Mouse (Mus musculus) hindbrain, embryonic 14.5 days (tissue): ENCODE results near the gene Ptcd2. TPM values are rescaled to one million over a fixed set of nuclear protein-coding genes. Genes with fewer than 3 reads are reported as not detected.

ENCODE experiments used
- ATAC-seq: fragments of 200-750 bp; cut with Nextera tagmentation; 2 replicates; pipeline ENCODE4 v1.8.0; 2017; ENCODE audit warnings: moderate number of reproducible peaks, mild to moderate bottlenecking, moderate TSS enrichment, moderate library complexity; ENCODE audit not compliant: low FRiP score
- DNase-seq: peaks from one replicate; pipeline ENCODE4 v3.0.0-alpha.2; 2015; ENCODE audit warnings: low spot score
- H3K27ac ChIP-seq: fragments of 300-500 bp; sonication (generic); 2 replicates; pipeline ENCODE4 v1.5.1; 2014; ENCODE audit warnings: mild to moderate bottlenecking, moderate library complexity
- H3K27me3 ChIP-seq: fragments of 300-500 bp; sonication (generic); 2 replicates; pipeline ENCODE4 v1.6.1; 2014; ENCODE audit warnings: mild to moderate bottlenecking, low read length, mixed read lengths; ENCODE audit not compliant: control insufficient read depth, insufficient read depth
- H3K36me3 ChIP-seq: fragments of 300-500 bp; sonication (generic); replicated peaks from 2 replicates; pipeline ENCODE4 v1.6.1; 2014; ENCODE audit not compliant: control insufficient read depth, insufficient read depth
- H3K4me1 ChIP-seq: fragments of 300-500 bp; sonication (generic); replicated peaks from 2 replicates; pipeline ENCODE4 v1.6.1; 2014; ENCODE audit warnings: antibody characterized with exemption, low read length, mixed read lengths; ENCODE audit not compliant: control insufficient read depth, insufficient read depth
- H3K4me2 ChIP-seq: fragments of 300-500 bp; sonication (generic); replicated peaks from 2 replicates; pipeline ENCODE4 v1.6.1; 2014; ENCODE audit warnings: mild to moderate bottlenecking, moderate library complexity
- H3K4me3 ChIP-seq: fragments of 300-500 bp; sonication (generic); replicated peaks from 2 replicates; pipeline ENCODE4 v1.5.1; 2014; ENCODE audit warnings: mild to moderate bottlenecking, low read length
- H3K9ac ChIP-seq: fragments of 300-500 bp; sonication (generic); 2 replicates; pipeline ENCODE4 v1.6.1; 2014
- H3K9me3 ChIP-seq: fragments of 300-500 bp; sonication (generic); 2 replicates; pipeline ENCODE4 v1.6.1; 2016; ENCODE audit warnings: low read length; ENCODE audit not compliant: control insufficient read depth
- WGBS: fragments of 180-500 bp; shearing (Covaris S2); extraction: QIAGEN DNeasy Blood & Tissue Kit; methylation state at CpG from one replicate; pipeline ENCODE4 v1.1.7; 2014; 5-methylcytosine and 5-hydroxymethylcytosine counted together
- polyA plus RNA-seq: library from polyadenylated mRNA; unstranded; fragments of >200 nt; fragmentation: Nextera tagmentation; extraction: Ambion mirVana; gene quantifications from 2 replicates; pipeline ENCODE4 v1.2.1, GENCODE M21; 2014

Gene Ptcd2
- polyA plus RNA-seq, result 58.0 and 58.5 TPM in 2 replicates

DNA sequence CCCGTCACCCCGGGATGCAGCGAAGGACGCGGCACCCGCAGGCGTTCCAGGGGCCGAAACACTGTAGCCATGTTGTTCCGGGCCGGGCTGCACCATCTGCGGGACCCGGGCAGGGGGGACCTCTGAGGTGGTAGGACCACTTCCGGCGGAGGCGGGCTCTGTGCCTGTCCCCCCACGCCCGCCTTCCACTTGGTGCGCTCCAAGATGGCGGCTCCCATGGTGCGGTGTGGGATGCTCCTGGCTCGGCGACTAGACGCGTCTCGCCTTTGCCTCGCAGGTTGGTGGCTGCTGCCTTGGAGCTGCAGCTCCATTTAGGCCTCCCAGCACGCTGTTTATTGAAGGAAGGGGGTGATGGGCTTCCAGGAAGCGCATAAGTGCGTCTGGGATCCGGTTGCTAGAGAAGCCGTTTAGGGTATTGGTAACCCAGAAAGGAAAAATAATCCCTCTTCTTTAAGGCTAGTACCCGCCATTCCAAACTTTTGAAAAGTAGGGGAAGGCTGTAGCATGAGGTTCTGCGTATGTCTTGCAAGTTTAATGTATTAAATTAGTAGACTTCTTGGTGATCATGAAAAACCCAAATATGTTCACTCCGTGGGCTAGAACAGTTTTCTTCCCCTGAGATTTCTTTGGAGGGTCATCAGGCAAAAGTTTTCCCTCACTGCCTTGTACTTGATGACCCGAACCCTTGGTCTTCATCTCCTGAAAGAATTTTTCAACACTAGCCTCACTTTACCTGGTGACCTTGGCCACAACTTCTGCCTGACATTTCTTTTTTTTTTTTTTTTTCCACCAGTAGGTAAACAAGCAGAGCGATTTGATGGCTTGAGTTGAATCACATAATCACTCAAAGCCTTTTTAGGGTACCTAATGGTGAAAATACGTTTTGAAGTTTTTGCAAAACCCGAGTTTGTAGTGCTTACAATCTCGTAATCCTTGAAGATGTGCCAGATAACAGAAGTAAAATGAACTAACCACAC, at the start of gene Ptcd2, which contains the start of gene Mrps27:
Gene Ptcd2, minus strand, starts transcription at position 107 of the 977 bp plus-strand sequence.
Gene Mrps27, plus strand, starts transcription at position 188 of the 977 bp plus-strand sequence.
- Histone ChIP-seq H3K9ac (peak within 1 kb of the TSS; percentile 74), H3K4me3 (peak within 1 kb of the TSS; percentile 62), H3K27me3 (no peaks in the 10 kb centered on the region), H3K4me1 (peaks cover 15% of the 10 kb centered on the region), H3K4me2 (peak within 1 kb of the TSS; percentile 67), H3K27ac (peak within 1 kb of the TSS; percentile 79), H3K36me3 (peaks cover 38% of the 10 kb centered on the region), H3K9me3 (no peaks in the 10 kb centered on the region)
- DNase-seq, result peak; percentile 96
- ATAC-seq, result peak; percentile 99
- WGBS, result 4% methylated on average over 39 of the region's 39 CpGs

- peaks cover 8% of the 10 kb centered on the region for H3K4me1 ChIP-seq
- DNase-seq (no peak), ATAC-seq (no peak)
- H3K27ac ChIP-seq, result no peak overlapping the region
- no peaks in the 10 kb centered on the region for H3K9me3 ChIP-seq
- no peaks in the 10 kb centered on the region for H3K36me3 ChIP-seq
- H3K4me3 ChIP-seq, result no peak overlapping the region
- H3K9ac ChIP-seq, result no peak overlapping the region
- H3K4me2 ChIP-seq, result no peak overlapping the region
- H3K27me3 ChIP-seq, result no peaks in the 10 kb centered on the region
- 85% methylated on average over 3 of the region's 3 CpGs for WGBS
Observed at GRCm38 (mm10) chr13:99393128-99393527, 48.6 kb upstream of the Ptcd2 start.

DNA sequence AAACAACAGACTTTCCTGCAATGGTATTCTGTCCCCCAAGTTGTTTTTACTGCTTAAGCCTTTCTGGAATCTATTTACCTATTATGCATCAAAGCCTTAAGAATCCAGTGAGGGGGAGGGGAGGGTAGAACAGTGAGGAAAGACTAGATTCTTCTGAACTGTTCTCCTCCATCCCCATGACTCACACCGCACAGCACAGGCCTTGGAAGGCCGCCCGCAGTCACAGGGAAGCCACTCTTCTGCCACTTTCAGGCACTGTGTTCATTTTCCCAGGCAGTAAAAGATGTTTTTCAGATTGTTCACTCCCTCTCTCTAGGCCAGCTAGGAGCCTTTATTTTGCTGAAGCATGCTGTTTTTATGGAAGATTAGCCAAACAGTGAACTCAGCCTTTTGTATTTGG, 46.9 kb upstream of the Ptcd2 start:
- Histone ChIP-seq H3K36me3 (no peaks in the 10 kb centered on the region), H3K4me3 (no peak overlapping the region), H3K4me2 (no peak overlapping the region), H3K9me3 (no peaks in the 10 kb centered on the region), H3K9ac (no peak overlapping the region), H3K27ac (0 out of 2 replicates have a peak overlapping the region, but pooled peaks have one; percentile 1), H3K27me3 (no peaks in the 10 kb centered on the region), H3K4me1 (peaks cover 6% of the 10 kb centered on the region; the same call in 1 of the 2 replicates)
- DNase-seq (no peak), ATAC-seq (no peak)
- 61% methylated on average over 3 of the region's 3 CpGs for WGBS

- ATAC-seq (no peak), DNase-seq (no peak)
Observed at GRCm38 (mm10) chr13:99387901-99388811, 43.7 kb upstream of the Ptcd2 start.

GRCm38 (mm10) chr13:99386341-99386740, 41.8 kb upstream of the Ptcd2 start:
- Histone ChIP-seq H3K27me3 (no peaks in the 10 kb centered on the region), H3K9me3 (no peaks in the 10 kb centered on the region), H3K36me3 (peaks cover 3% of the 10 kb centered on the region; the same call in 1 of the 2 replicates), H3K4me2 (no peak overlapping the region), H3K27ac (no peak overlapping the region), H3K4me3 (no peak overlapping the region), H3K9ac (no peak overlapping the region), H3K4me1 (peaks cover 4% of the 10 kb centered on the region; the same call in 1 of the 2 replicates)
- DNase-seq (no peak), ATAC-seq (no peak)
- WGBS, result 86% methylated on average over 7 of the region's 7 CpGs

More at GRCm38 (mm10) chr13:99387901-99388811, 43.7 kb upstream of the Ptcd2 start:
- Histone ChIP-seq H3K27ac (no peak overlapping the region), H3K9ac (no peak overlapping the region), H3K27me3 (no peaks in the 10 kb centered on the region), H3K4me1 (peaks cover 4% of the 10 kb centered on the region; the same call in 1 of the 2 replicates), H3K36me3 (no peaks in the 10 kb centered on the region), H3K9me3 (no peaks in the 10 kb centered on the region), H3K4me2 (no peak overlapping the region), H3K4me3 (no peak overlapping the region)
- WGBS, result 73% methylated on average over 7 of the region's 7 CpGs

DNA sequence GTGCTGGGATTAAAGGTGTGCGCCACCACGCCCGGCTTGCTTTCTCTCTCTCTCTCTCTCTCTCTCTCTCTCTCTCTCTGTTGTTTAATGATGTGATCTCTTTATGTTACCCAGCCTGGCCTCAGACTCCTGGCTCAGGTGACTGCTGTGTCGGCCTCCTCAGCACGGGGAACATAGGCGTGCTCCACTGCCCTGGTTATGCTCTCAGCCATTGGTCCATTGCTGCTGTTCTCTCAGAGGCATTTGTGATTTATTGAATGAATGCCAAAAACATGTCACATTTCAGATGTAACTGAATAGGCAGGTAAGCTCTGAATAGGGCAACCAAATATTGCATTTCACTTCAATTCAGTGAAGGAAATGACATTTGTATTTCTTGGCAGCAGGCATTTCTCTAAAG, 41.4 kb upstream of the Ptcd2 start:
- Histone ChIP-seq H3K27me3 (no peaks in the 10 kb centered on the region), H3K4me2 (no peak overlapping the region), H3K27ac (no peak overlapping the region), H3K9me3 (no peaks in the 10 kb centered on the region), H3K9ac (no peak overlapping the region), H3K4me1 (peaks cover 4% of the 10 kb centered on the region; the same call in 1 of the 2 replicates), H3K36me3 (peaks cover 8% of the 10 kb centered on the region), H3K4me3 (no peak overlapping the region)
- DNase-seq (no peak), ATAC-seq (no peak)
- WGBS, result 80% methylated on average over 6 of the region's 6 CpGs

DNA sequence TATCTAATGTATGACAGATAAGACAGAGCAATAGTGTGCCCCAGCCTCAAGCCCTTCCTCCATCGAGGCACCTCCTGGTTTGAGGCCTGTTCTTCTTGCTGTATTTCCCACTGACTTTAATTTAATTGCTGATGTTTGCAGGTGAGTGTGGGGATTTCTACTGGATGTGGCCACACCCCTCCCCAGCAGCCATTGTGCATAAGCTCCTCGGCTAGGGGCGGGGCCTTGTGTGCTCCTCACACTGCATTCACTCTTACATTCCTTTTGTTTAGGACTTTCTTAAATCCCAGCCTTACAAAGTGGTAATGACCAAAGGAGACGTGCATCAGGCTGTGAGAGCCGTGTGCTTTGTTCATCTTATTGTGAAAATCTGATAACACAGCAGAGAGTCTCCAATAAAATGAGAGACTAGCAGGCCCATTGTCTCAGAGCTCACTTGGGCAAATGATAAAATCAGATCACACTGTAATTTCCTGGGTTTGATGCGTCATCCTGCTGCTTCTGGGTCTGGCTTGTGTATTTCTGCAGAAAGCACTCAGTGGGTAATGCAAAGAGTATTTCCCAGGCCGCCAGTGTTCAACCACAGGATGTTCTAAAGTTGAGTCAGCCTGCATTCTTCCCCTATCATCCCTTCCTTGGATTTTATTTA, 40.2 kb upstream of the Ptcd2 start:
- no peak for ATAC-seq
- WGBS, result 57% methylated on average over 7 of the region's 7 CpGs
- H3K27ac ChIP-seq, result no peak overlapping the region

DNA sequence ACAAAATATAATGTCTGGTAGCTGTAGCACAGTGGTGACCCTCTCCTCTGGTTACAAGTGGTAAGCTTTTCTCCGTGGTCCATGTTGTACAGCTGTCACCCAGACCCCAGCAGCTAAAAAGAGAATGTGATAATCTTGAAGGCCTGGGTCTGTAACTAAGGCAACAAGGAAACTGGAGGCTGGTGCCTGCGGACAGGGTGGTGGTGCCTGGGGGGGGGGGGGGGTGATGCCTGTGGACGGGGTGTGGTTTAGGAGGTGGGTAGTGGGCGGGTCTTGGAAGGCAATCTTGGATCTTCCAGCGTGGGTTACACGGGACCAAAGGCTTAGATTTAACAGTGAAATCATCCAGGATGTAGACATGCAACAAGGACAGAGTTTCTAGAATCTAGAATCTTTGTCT, 37.9 kb upstream of the Ptcd2 start:
- WGBS, result 45% methylated on average over 6 of the region's 6 CpGs
- no peak for ATAC-seq
- no peak overlapping the region for H3K4me2 ChIP-seq
- H3K27ac ChIP-seq, result no peak overlapping the region
- no peak overlapping the region for H3K4me3 ChIP-seq
- no peaks in the 10 kb centered on the region for H3K4me1 ChIP-seq
- H3K27me3 ChIP-seq, result no peaks in the 10 kb centered on the region
- no peaks in the 10 kb centered on the region for H3K9me3 ChIP-seq
- H3K9ac ChIP-seq, result no peak overlapping the region
- no peak for DNase-seq
- H3K36me3 ChIP-seq, result peaks cover 8% of the 10 kb centered on the region

More for the DNA sequence above, 40.2 kb upstream of the Ptcd2 start:
- no peaks in the 10 kb centered on the region for H3K9me3 ChIP-seq
- no peak for DNase-seq
- no peak overlapping the region for H3K9ac ChIP-seq
- no peaks in the 10 kb centered on the region for H3K27me3 ChIP-seq
- no peak overlapping the region for H3K4me3 ChIP-seq
- peaks cover 8% of the 10 kb centered on the region for H3K36me3 ChIP-seq
- H3K4me1 ChIP-seq, result peaks cover 4% of the 10 kb centered on the region; the same call in 1 of the 2 replicates
- H3K4me2 ChIP-seq, result no peak overlapping the region
